Mouse (Mus musculus) liver, adult 2 months (tissue): Measurements from ENCODE around the gene Slc9b1. TPM values are rescaled to one million over a fixed set of nuclear protein-coding genes. Genes with fewer than 3 reads are reported as not detected.

Experiments
- DNase-seq: peaks from one replicate; pipeline ENCODE4 v3.0.0-alpha.2; 2011; ENCODE audit warnings: low read depth, low spot score; ENCODE audit errors: extremely low read depth
- H3K27ac ChIP-seq: fragments of 200-500 bp; replicated peaks from 2 replicates; pipeline ENCODE4 v1.5.1; 2012; ENCODE audit warnings: low read depth, mild to moderate bottlenecking, control low read depth, inconsistent platforms, low read length; ENCODE audit not compliant: insufficient read depth
- H3K27me3 ChIP-seq: fragments of 200-500 bp; 2 replicates; pipeline ENCODE4 v1.6.1; 2012; ENCODE audit warnings: mild to moderate bottlenecking, moderate library complexity, low read length, inconsistent platforms; ENCODE audit not compliant: control insufficient read depth, insufficient read depth
- H3K36me3 ChIP-seq: fragments of 200-500 bp; 2 replicates; pipeline ENCODE4 v1.6.1; 2012; ENCODE audit warnings: low read length, inconsistent platforms; ENCODE audit not compliant: control insufficient read depth, insufficient read depth
- H3K4me1 ChIP-seq: fragments of 200-500 bp; 2 replicates; pipeline ENCODE4 v1.6.1; 2011; ENCODE audit warnings: low read length; ENCODE audit not compliant: control insufficient read depth, insufficient read depth
- H3K4me3 ChIP-seq: fragments of 200-500 bp; 2 replicates; pipeline ENCODE4 v1.5.1; 2011; ENCODE audit warnings: low read depth, mild to moderate bottlenecking, control low read depth, low read length, moderate library complexity; ENCODE audit not compliant: insufficient read depth
- H3K79me2 ChIP-seq: fragments of 200-500 bp; 2 replicates; pipeline ENCODE4 v1.6.1; 2012; ENCODE audit warnings: inconsistent platforms, mild to moderate bottlenecking, low read length, moderate library complexity; ENCODE audit not compliant: control insufficient read depth, insufficient read depth
- H3K9ac ChIP-seq: fragments of 200-500 bp; 2 replicates; pipeline ENCODE4 v1.6.1; 2012; ENCODE audit warnings: low read depth, mild to moderate bottlenecking, control low read depth, inconsistent platforms, low read length
- CTCF ChIP-seq: fragments of 200-500 bp; IDR thresholded peaks from 2 replicates; pipeline ENCODE4 v1.5.1; 2011; ENCODE audit warnings: low read depth, low read length, control low read depth
- POLR2A ChIP-seq: fragments of 200-500 bp; IDR thresholded peaks from 2 replicates; pipeline ENCODE4 v1.6.1; 2011; ENCODE audit warnings: low read length, control low read depth; ENCODE audit not compliant: insufficient read depth; ENCODE audit errors: extremely low read depth
- WGBS: fragments of 180-500 bp; shearing (Covaris S2); methylation state at CpG from one replicate; pipeline ENCODE4 v1.1.7; 2018; 5-methylcytosine and 5-hydroxymethylcytosine counted together
- polyA plus RNA-seq: library from polyadenylated mRNA; depleted of rRNA; stranded (reverse); fragments of >200 nt; gene quantifications from 2 replicates; pipeline ENCODE4 v1.2.3, GENCODE M21; 2012; rRNA removed
- total RNA-seq: library from RNA; depleted of rRNA; stranded (reverse); fragments of >200 nt; gene quantifications from 2 replicates; pipeline ENCODE4 v1.2.3, GENCODE M21; 2014; rRNA removed

Slc9b1 gene
- total RNA-seq (0.09 TPM in 1 of 2 replicates, not detected in the other), polyA plus RNA-seq (not detected in 2 replicates)

DNA sequence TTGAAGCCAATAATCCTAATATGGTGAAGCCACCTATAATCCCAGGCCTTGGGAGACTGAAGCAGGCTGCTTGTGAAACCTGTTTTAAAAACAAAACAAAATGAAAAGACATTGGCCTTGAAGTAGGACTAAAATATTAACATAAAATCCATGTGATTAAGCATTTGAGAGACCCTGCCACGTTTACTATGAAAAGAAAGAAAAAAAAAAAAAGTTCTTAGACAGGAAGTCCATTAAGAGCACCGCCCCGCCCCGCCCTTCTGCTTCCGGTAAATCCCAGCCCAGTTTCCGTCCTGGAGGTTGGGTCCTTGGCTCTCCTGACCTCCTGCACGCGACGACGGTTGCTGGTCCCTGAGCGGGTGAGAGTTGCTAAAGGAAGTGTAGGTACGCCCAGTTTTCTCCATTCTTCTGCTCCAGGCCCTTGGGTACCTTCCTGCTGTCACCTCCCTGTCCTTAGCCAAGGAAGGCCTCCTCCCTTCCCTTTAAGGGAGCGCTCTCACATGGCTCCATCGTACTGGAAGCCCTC lies at the start of gene Slc9b1:
Slc9b1 (plus strand) TSS at position 291 of the 526 bp plus-strand sequence.
- no peak within 1 kb of the TSS for H3K4me3 ChIP-seq
- H3K36me3 ChIP-seq, result no peaks in the 10 kb centered on the region
- H3K9ac ChIP-seq, result no peak within 1 kb of the TSS
- WGBS, result 77% methylated on average over 14 of the region's 14 CpGs
- no peaks in the 10 kb centered on the region for H3K27me3 ChIP-seq
- TF ChIP-seq POLR2A (no peak), CTCF (no peak)
- no peak within 1 kb of the TSS for H3K27ac ChIP-seq
- no peaks in the 10 kb centered on the region for H3K4me1 ChIP-seq
- DNase-seq, result no peak
- no peaks in the 10 kb centered on the region for H3K79me2 ChIP-seq

DNA sequence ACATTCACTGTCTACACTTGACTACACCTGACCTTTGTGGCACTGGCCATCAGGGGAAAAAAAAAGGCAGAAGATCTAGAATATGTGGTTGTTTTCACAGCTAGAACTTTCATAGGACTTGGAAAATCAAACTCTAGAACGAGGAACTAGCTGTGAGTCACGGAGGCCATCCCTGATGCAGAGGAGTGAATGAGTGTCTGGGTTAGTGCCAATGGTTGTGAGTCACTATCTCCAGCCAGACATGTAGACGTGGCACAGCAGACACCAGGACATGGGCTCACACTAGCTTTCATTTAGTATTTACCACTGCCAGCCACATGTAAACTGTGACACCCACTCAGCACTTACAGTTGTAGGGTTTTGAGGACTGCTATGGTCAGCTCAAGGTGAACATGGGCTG lies 49.3 kb upstream of the Slc9b1 start:
- no peak overlapping the region for H3K27ac ChIP-seq
- H3K4me3 ChIP-seq, result no peak overlapping the region
- no peaks in the 10 kb centered on the region for H3K4me1 ChIP-seq
- TF ChIP-seq CTCF (no peak), POLR2A (no peak)
- no peak overlapping the region for H3K9ac ChIP-seq
- H3K79me2 ChIP-seq, result no peaks in the 10 kb centered on the region
- no peak for DNase-seq
- 77% methylated on average over 3 of the region's 3 CpGs for WGBS
- no peaks in the 10 kb centered on the region for H3K36me3 ChIP-seq
- H3K27me3 ChIP-seq, result no peaks in the 10 kb centered on the region

DNA sequence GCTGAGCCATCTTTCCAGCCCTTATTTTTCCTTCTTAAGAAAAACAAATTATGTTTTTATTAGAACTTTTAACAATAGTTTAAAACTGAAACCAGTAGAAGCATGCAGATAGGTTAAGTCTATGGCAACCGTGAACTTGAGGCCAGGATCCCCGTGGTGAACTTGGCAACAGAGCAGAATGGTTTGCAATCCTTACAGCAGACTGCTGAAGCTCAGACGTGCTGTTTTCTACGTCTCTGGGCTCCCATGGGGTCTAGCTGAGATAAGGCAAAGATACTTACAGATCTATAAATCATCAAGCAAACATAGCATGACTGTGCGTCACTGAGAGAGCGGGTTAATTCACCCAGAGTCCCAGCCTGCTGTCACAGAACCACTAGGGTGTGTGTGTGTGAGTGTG lies 47.7 kb upstream of the Slc9b1 start:
- no peak for DNase-seq
- Histone ChIP-seq H3K36me3 (no peaks in the 10 kb centered on the region), H3K4me3 (no peak overlapping the region), H3K4me1 (no peaks in the 10 kb centered on the region), H3K9ac (no peak overlapping the region), H3K27me3 (no peaks in the 10 kb centered on the region), H3K79me2 (no peaks in the 10 kb centered on the region), H3K27ac (no peak overlapping the region)
- 72% methylated on average over 6 of the region's 6 CpGs for WGBS
- TF ChIP-seq CTCF (no peak), POLR2A (no peak)

DNA sequence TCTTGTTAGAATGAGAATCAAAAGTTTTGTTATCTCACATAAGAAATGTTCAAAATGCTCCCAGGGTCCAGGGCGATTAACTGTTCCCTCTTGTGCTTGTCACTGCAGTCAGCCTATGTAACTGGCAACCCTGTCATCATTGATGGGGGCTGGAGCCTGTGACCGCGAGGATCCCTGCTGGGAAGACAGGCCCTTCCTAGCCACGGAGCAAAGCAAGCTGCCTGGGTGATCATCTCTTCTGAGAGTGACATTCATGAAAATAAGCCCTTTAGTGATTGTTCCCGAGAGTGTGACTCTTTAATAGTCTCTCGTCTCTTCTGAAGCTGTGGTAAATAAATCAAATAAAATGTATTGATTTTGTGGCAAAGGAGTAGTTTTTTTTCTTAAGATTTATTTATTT lies 43.8 kb upstream of the Slc9b1 start:
- H3K4me1 ChIP-seq, result no peaks in the 10 kb centered on the region
- H3K9ac ChIP-seq, result no peak overlapping the region
- TF ChIP-seq POLR2A (no peak), CTCF (no peak)
- no peaks in the 10 kb centered on the region for H3K79me2 ChIP-seq
- no peak overlapping the region for H3K4me3 ChIP-seq
- H3K27me3 ChIP-seq, result no peaks in the 10 kb centered on the region
- 71% methylated on average over 6 of the region's 6 CpGs for WGBS
- no peaks in the 10 kb centered on the region for H3K36me3 ChIP-seq
- no peak overlapping the region for H3K27ac ChIP-seq
- DNase-seq, result no peak

DNA sequence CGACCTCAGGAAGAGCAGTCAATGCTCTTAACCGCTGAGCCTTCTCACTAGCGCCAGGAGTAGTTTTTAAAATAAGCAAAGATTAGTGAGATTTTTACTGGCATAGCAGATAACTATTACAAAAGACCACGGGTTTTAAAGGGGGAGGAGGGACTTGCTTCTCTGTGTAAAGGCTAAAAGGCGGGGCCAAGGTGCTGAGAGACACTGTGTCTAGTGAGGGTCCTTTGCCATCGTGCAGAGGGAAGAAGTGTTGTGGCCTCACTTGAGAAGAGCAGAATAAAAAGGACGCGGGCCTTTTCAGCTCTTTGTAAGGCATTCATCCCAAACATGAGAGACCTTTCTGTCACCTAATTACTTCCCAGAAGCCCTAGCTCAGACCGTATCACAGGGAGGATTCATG lies 43.3 kb upstream of the Slc9b1 start:
- Histone ChIP-seq H3K36me3 (no peaks in the 10 kb centered on the region), H3K79me2 (no peaks in the 10 kb centered on the region), H3K9ac (no peak overlapping the region), H3K4me3 (no peak overlapping the region), H3K4me1 (no peaks in the 10 kb centered on the region), H3K27ac (no peak overlapping the region), H3K27me3 (no peaks in the 10 kb centered on the region)
- TF ChIP-seq CTCF (no peak), POLR2A (no peak)
- 64% methylated on average over 9 of the region's 9 CpGs for WGBS
- no peak for DNase-seq

GRCm38 (mm10) chr3:135307411-135308259 lies 40.2 kb upstream of the Slc9b1 start, which contains the start of gene Slc9b2:
TSS of gene Slc9b2 (plus strand) at chr3:135307700.
- Histone ChIP-seq H3K9ac (no peak within 1 kb of the TSS), H3K79me2 (no peaks in the 10 kb centered on the region), H3K4me1 (no peaks in the 10 kb centered on the region), H3K27ac (no peak within 1 kb of the TSS), H3K36me3 (no peaks in the 10 kb centered on the region), H3K4me3 (peak within 1 kb of the TSS; percentile 35; the same call in 1 of the 2 replicates), H3K27me3 (no peaks in the 10 kb centered on the region)
- TF ChIP-seq POLR2A, result no peak
- TF ChIP-seq CTCF, result no peak
- 11% methylated on average over 26 of the region's 28 CpGs for WGBS
- peak; percentile 72 for DNase-seq
